Mouse (Mus musculus) forebrain, embryonic 13.5 days (tissue): ENCODE measurements around the gene Atxn3. TPM values are rescaled to one million over a fixed set of nuclear protein-coding genes. Genes with fewer than 3 reads are reported as not detected.
"Not testable (repeated sequence)": the region's sequence is repeated elsewhere in the genome, so short reads cannot be mapped to it uniquely, and the experiment has no call there.

ENCODE experiments used
- ATAC-seq: fragments of 200-750 bp; cut with Nextera tagmentation; 2 replicates; pipeline ENCODE4 v1.8.0; 2017
- H3K27ac ChIP-seq: fragments of 300-500 bp; sonication (generic); 2 replicates; pipeline ENCODE4 v1.5.1; 2015; ENCODE audit warnings: inconsistent platforms, mild to moderate bottlenecking, moderate library complexity
- H3K27me3 ChIP-seq: fragments of 300-500 bp; sonication (generic); 2 replicates; pipeline ENCODE4 v1.6.1; 2015; ENCODE audit warnings: mild to moderate bottlenecking, inconsistent platforms
- H3K36me3 ChIP-seq: fragments of 300-500 bp; sonication (generic); 2 replicates; pipeline ENCODE4 v1.6.1; 2015; ENCODE audit warnings: mild to moderate bottlenecking, inconsistent platforms; ENCODE audit not compliant: poor library complexity, severe bottlenecking
- H3K4me1 ChIP-seq: fragments of 300-500 bp; sonication (generic); 2 replicates; pipeline ENCODE4 v1.6.1; 2015; ENCODE audit warnings: inconsistent platforms
- H3K4me2 ChIP-seq: fragments of 300-500 bp; sonication (generic); 2 replicates; pipeline ENCODE4 v1.6.1; 2015; ENCODE audit warnings: inconsistent platforms, mild to moderate bottlenecking, moderate library complexity
- H3K4me3 ChIP-seq: fragments of 300-500 bp; sonication (generic); 2 replicates; pipeline ENCODE4 v1.5.1; 2015; ENCODE audit warnings: mild to moderate bottlenecking, inconsistent platforms
- H3K9ac ChIP-seq: fragments of 300-500 bp; sonication (generic); 2 replicates; pipeline ENCODE4 v1.6.1; 2015; ENCODE audit warnings: mild to moderate bottlenecking, inconsistent platforms
- H3K9me3 ChIP-seq: fragments of 300-500 bp; sonication (generic); replicated peaks from 2 replicates; pipeline ENCODE4 v1.6.1; 2016; ENCODE audit warnings: inconsistent platforms
- WGBS: fragments of 180-500 bp; shearing (Covaris S2); methylation state at CpG from one replicate; pipeline ENCODE4 v1.1.7; 2015; 5-methylcytosine and 5-hydroxymethylcytosine counted together
- polyA plus RNA-seq: library from polyadenylated mRNA; unstranded; fragments of >200 nt; fragmentation: Nextera tagmentation; extraction: Ambion mirVana; gene quantifications from 2 replicates; pipeline ENCODE4 v1.2.1, GENCODE M21; 2015

Gene Atxn3
- polyA plus RNA-seq, 1 experiment from 2014 or later: 14.8 TPM

- H3K27ac ChIP-seq, H3K9ac ChIP-seq, H3K36me3 ChIP-seq, H3K27me3 ChIP-seq, H3K4me3 ChIP-seq, H3K4me2 ChIP-seq, ATAC-seq, H3K9me3 ChIP-seq: not testable (repeated sequence)
- peaks cover 10% of the 10 kb centered on the region for H3K4me1 ChIP-seq
- WGBS: 95% methylated on average over 8 of the region's 8 CpGs
Measured at GRCm38 (mm10) chr12:101955821-101956220, 2.2 kb downstream of the Atxn3 start.

GRCm38 (mm10) chr12:101948801-101949200, 9.2 kb downstream of the Atxn3 start:
- peaks cover 30% of the 10 kb centered on the region for H3K36me3 ChIP-seq
- 82% methylated on average over 4 of the region's 4 CpGs for WGBS

DNA sequence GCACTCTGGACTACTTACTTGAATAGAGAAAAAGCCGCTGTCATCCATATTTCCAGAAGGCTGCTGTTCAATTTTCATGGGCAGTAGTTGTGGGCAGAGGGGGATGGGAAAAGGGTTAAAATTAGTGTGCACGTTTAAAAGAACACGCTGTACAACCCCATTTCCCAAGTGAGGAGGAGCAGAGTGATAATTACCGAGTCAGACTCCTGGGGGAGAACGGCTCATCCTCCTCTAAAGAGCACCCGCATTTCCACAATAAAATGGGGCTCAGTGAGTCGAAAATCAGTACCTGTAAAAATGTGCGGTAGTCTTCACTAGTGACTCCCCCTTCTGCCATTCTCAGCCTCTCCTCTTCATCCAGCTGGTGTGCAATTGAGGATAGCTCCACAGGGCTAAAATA, 10.1 kb downstream of the Atxn3 start:
- ATAC-seq: no peak
- WGBS: 93% methylated on average over 8 of the region's 8 CpGs

More at GRCm38 (mm10) chr12:101948801-101949200, 9.2 kb downstream of the Atxn3 start:
- no peaks in the 10 kb centered on the region for H3K9me3 ChIP-seq
- H3K9ac ChIP-seq: no peak overlapping the region
- H3K4me2 ChIP-seq: no peak overlapping the region
- no peak overlapping the region for H3K4me3 ChIP-seq
- H3K4me1 ChIP-seq: no peaks in the 10 kb centered on the region
- ATAC-seq: no peak
- H3K27me3 ChIP-seq: no peaks in the 10 kb centered on the region
- H3K27ac ChIP-seq: no peak overlapping the region

GRCm38 (mm10) chr12:101937572-101937971, 20.5 kb downstream of the Atxn3 start:
- Histone ChIP-seq H3K9me3 (no peaks in the 10 kb centered on the region), H3K4me1 (no peaks in the 10 kb centered on the region), H3K36me3 (peaks cover 83% of the 10 kb centered on the region), H3K27ac (no peak overlapping the region), H3K27me3 (no peaks in the 10 kb centered on the region), H3K4me2 (no peak overlapping the region), H3K4me3 (no peak overlapping the region), H3K9ac (no peak overlapping the region)
- ATAC-seq: no peak
- 88% methylated on average over 7 of the region's 7 CpGs for WGBS

More for the DNA sequence above, 10.1 kb downstream of the Atxn3 start:
- Histone ChIP-seq H3K4me3 (no peak overlapping the region), H3K9me3 (no peaks in the 10 kb centered on the region), H3K4me1 (no peaks in the 10 kb centered on the region), H3K36me3 (peaks cover 34% of the 10 kb centered on the region), H3K27ac (no peak overlapping the region), H3K27me3 (no peaks in the 10 kb centered on the region), H3K9ac (no peak overlapping the region), H3K4me2 (no peak overlapping the region)

DNA sequence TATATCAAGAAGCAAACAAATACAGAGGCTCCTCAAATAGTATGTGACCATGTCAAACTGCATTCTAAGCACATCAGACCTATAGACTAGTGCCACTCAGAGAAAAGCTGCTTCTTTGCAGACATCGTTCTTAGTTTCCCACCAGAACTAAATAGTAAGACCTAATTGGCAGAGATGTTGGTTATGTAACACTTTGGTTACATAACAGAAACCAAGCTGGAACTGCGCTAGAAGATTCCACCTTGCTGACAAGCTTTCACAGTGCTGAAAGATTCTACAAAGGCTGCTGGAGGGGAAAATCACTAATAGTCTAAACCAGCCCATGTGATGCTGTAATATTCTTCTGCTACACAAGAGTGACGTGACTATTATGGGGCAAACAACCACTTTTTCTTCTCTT, 22.8 kb downstream of the Atxn3 start:
- no peak for ATAC-seq
- no peaks in the 10 kb centered on the region for H3K4me1 ChIP-seq
- H3K4me3 ChIP-seq: no peak overlapping the region
- H3K27ac ChIP-seq: no peak overlapping the region
- H3K9ac ChIP-seq: no peak overlapping the region
- WGBS: 96% methylated on average over 3 of the region's 3 CpGs
- H3K4me2 ChIP-seq: no peak overlapping the region
- H3K36me3 ChIP-seq: peaks cover 88% of the 10 kb centered on the region
- H3K9me3 ChIP-seq: no peaks in the 10 kb centered on the region
- H3K27me3 ChIP-seq: no peaks in the 10 kb centered on the region

DNA sequence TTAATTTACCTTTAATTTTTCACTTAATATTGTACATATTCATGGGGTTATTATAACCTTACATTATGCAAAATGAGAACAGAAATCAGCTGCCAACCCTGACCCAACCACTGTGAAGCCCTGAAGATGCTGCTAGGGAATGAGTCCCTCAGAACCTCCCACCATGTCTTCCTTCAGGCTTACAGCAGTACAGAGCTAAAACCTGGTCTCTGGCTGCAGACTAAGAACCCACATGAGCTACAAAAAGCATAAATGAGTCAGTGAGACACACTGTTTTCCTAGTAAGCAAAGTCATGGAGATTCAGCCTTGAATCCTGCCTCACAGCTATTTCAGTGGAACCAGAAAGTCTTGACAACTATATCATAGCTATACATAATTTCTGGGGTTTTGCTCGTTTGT, 29.6 kb downstream of the Atxn3 start:
- H3K27ac ChIP-seq: no peak overlapping the region
- H3K9me3 ChIP-seq: no peaks in the 10 kb centered on the region
- H3K9ac ChIP-seq: no peak overlapping the region
- no peak overlapping the region for H3K4me3 ChIP-seq
- H3K27me3 ChIP-seq: no peaks in the 10 kb centered on the region
- peaks cover 83% of the 10 kb centered on the region for H3K36me3 ChIP-seq
- ATAC-seq: no peak
- H3K4me1 ChIP-seq: no peaks in the 10 kb centered on the region
- WGBS: 85% methylated on average over 1 of the region's 1 CpGs
- H3K4me2 ChIP-seq: no peak overlapping the region

DNA sequence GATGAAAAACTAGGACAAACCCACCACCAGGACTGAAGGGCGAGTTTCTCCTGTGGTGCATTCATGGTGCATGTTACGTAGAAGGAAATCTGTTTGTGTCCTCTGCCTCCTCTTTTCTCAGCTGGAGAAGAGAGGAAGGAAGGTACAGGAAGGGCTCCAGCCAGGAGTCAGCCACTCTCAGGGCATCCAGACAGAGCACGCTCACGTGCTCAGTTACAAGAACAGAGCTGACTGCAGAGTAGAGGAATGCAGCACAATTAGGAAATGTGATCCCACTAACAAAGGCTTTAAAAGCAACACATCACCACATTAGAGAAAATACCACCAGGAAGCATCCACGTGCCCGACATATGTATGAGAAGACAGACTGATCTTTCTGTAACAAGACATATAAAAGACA, 35.7 kb downstream of the Atxn3 start:
- 88% methylated on average over 6 of the region's 6 CpGs for WGBS

DNA sequence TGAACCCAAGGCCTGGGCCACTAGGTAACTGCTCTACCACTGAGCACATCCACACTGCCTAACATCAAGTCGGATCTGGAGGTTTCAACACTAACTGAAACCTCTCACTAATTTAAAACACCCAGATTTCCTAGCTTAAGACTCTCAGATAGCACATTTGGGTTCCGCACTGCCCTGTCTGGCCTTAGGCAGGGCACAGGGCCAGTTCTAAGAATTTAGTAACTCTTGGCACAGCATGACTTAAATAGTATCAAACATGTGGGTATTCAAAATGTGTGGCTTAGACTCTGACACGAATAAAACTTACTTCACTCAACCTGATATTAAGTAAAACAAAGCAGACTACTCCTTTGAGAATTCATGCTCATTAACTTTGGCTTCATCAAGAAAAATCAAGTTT, 38.2 kb downstream of the Atxn3 start:
- Histone ChIP-seq H3K9ac (no peak overlapping the region), H3K4me1 (no peaks in the 10 kb centered on the region), H3K4me2 (no peak overlapping the region), H3K36me3 (peaks cover 32% of the 10 kb centered on the region), H3K27me3 (no peaks in the 10 kb centered on the region), H3K4me3 (no peak overlapping the region), H3K27ac (no peak overlapping the region), H3K9me3 (no peaks in the 10 kb centered on the region)
- no peak for ATAC-seq
- WGBS: 88% methylated on average over 3 of the region's 3 CpGs

More for the DNA sequence above, 35.7 kb downstream of the Atxn3 start:
- Histone ChIP-seq H3K4me3 (no peak overlapping the region), H3K27ac (no peak overlapping the region), H3K9me3 (no peaks in the 10 kb centered on the region), H3K4me2 (no peak overlapping the region), H3K36me3 (peaks cover 53% of the 10 kb centered on the region), H3K9ac (no peak overlapping the region), H3K27me3 (no peaks in the 10 kb centered on the region), H3K4me1 (no peaks in the 10 kb centered on the region)
- ATAC-seq: no peak

- H3K27me3 ChIP-seq: no peaks in the 10 kb centered on the region
- no peaks in the 10 kb centered on the region for H3K9me3 ChIP-seq
- ATAC-seq: no peak
- peaks cover 6% of the 10 kb centered on the region for H3K4me1 ChIP-seq
- H3K9ac ChIP-seq: no peak overlapping the region
- H3K27ac ChIP-seq: no peak overlapping the region
- no peak overlapping the region for H3K4me2 ChIP-seq
- peaks cover 6% of the 10 kb centered on the region for H3K36me3 ChIP-seq
- H3K4me3 ChIP-seq: no peak overlapping the region
Measured at GRCm38 (mm10) chr12:101917165-101917564, 40.9 kb downstream of the Atxn3 start.

- peak within 1 kb of the TSS; percentile 95 for H3K4me3 ChIP-seq
- no peaks in the 10 kb centered on the region for H3K9me3 ChIP-seq
- H3K36me3 ChIP-seq: peaks cover 10% of the 10 kb centered on the region
- peak within 1 kb of the TSS; percentile 84 for H3K4me2 ChIP-seq
- H3K27me3 ChIP-seq: no peaks in the 10 kb centered on the region
- peak within 1 kb of the TSS; percentile 44 for H3K27ac ChIP-seq
- peak; percentile 97 for ATAC-seq
- H3K9ac ChIP-seq: peak within 1 kb of the TSS; percentile 94
- peaks cover 24% of the 10 kb centered on the region for H3K4me1 ChIP-seq
- WGBS: under 1% methylated on average over 69 of the region's 69 CpGs
Measured at GRCm38 (mm10) chr12:101912626-101913490, 45.2 kb downstream of the Atxn3 start, which contains the start of gene Trip11. TSS of gene Trip11 (minus strand) at chr12:101913267.

GRCm38 (mm10) chr12:101911346-101911745, 46.7 kb downstream of the Atxn3 start:
- peaks cover 10% of the 10 kb centered on the region for H3K36me3 ChIP-seq
- H3K9ac ChIP-seq: no peak overlapping the region
- ATAC-seq: no peak
- H3K4me2 ChIP-seq: peak overlapping the region; percentile 84
- H3K9me3 ChIP-seq: no peaks in the 10 kb centered on the region
- H3K27me3 ChIP-seq: no peaks in the 10 kb centered on the region
- 83% methylated on average over 3 of the region's 3 CpGs for whole genome bisulfite sequencing
- H3K27ac ChIP-seq: no peak overlapping the region
- H3K4me1 ChIP-seq: peaks cover 24% of the 10 kb centered on the region
- peak overlapping the region; percentile 95 for H3K4me3 ChIP-seq

DNA sequence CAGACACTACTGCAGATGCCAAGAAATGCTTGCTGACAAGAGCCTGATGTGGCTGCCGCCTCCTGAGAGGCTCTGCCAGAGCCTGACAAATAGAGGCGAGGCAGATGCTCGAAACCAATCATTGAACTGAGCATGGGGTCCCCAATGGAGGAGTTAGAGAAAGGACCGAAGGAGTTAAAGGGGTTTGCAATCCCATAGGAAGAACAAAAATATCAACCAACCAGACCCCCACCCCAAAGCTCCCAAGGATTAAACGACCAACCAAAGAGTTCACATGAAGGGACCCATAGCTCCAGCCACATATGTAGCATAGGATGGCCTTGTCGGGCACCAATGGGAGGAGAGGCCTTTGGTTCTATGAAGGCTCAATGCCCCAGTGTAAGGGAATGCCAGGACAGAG, 47.7 kb downstream of the Atxn3 start:
- Histone ChIP-seq H3K27me3 (no peaks in the 10 kb centered on the region), H3K9ac (no peak overlapping the region), H3K27ac (no peak overlapping the region), H3K9me3 (no peaks in the 10 kb centered on the region), H3K4me3 (no peak overlapping the region), H3K36me3 (peaks cover 16% of the 10 kb centered on the region), H3K4me2 (no peak overlapping the region), H3K4me1 (peaks cover 24% of the 10 kb centered on the region)
- ATAC-seq: no peak
- 93% methylated on average over 6 of the region's 6 CpGs for WGBS
